Mouse (Mus musculus): ENCODE data around the gene Tnn. TPM values are rescaled to one million over a fixed set of nuclear protein-coding genes. Genes with fewer than 3 reads are reported as not detected.
A peak's percentile ranks its signal among the peaks of the same experiment; 100 is the strongest.

The Tnn gene
- total RNA-seq, 2 experiments from 2014 or later, result 0.37 to 0.48 TPM

- no peak for DNase-seq (ENCODE audit: extremely low spot score in 1 of 2, low spot score in 2 of 2)
- H3K27ac ChIP-seq, result peak overlapping the region; percentile 10; the same call in 1 of the 2 replicates
- intact Hi-C loops (cut with DNase I), result no loop called here
- TF ChIP-seq CTCF (IDR thresholded peaks at IDR 0.05), result no peak
- no peak overlapping the region for H3K4me3 ChIP-seq
Observed at GRCm38 (mm10) chr1:160036996-160037521, 116.3 kb downstream of the Tnn start.

DNA sequence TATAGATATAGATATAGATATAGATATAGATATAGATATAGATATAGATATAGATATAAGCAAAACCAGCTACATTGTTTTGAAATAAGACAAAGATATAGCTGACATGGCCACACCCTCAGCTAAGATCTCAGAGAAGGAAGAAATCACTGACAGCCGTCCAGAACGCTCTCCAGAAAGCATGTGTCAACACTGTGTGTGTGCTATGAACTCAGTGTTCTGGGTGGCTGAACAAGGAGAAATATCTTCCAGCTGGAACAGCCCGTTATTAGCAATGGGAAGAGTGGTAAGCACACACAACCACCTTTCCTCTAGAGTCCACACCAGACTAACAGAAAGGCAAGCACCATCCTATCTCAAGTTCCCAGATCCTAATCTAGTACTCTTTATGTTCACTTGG, 117.8 kb downstream of the Tnn start:
- intact Hi-C loops (cut with DNase I), result no loop called here
- Histone ChIP-seq H3K4me3 (no peak overlapping the region), H3K27ac (no peak overlapping the region)
- DNase-seq (ENCODE audit: extremely low spot score in 1 of 2, low spot score in 2 of 2), result no peak
- no peak for TF ChIP-seq CTCF (IDR thresholded peaks at IDR 0.05)

Other genes starting within 250 kb of the Tnn start
- 1 to 10 TPM; 1.1 to 2.8 TPM for gene 4930523C07Rik, start 109.2 kb downstream of the Tnn start, total RNA-seq (2021)
- gene Mrps14, start 41.6 kb upstream of the Tnn start, total RNA-seq (2021), result 10 to 100 TPM; 62.4 to 78.7 TPM
- gene Cacybp, start 59.3 kb upstream of the Tnn start, total RNA-seq (2021), result 10 to 100 TPM; 85.3 to 87.5 TPM